Mouse (Mus musculus) MEL (cell line): ENCODE results near the gene Zfp612. TPM values are rescaled to one million over a fixed set of nuclear protein-coding genes. Genes with fewer than 3 reads are reported as not detected.

Experiments
- DNase-seq: peaks from one replicate; pipeline ENCODE4 v3.0.0; 2011; ENCODE audit warnings: low read depth, low spot score
- H3K27ac ChIP-seq: 2 replicates; pipeline ENCODE4 v1.5.1; 2012; ENCODE audit warnings: low read depth, mild to moderate bottlenecking, control low read depth, low read length, moderate library complexity; ENCODE audit not compliant: control insufficient read depth
- H3K27me3 ChIP-seq, 2 experiments: fragments of 150-350 bp in 1 of 2; sonication (generic) in 1 of 2; 2 replicates each; pipeline ENCODE4 v1.6.1; 2012; ENCODE audit warnings: low read length in 2 of 2, mild to moderate bottlenecking in 2 of 2, improper control_type of control experiment in 1 of 2, moderate library complexity in 1 of 2; ENCODE audit not compliant: insufficient read depth in 2 of 2, control insufficient read depth in 1 of 2
- H3K36me3 ChIP-seq, 2 experiments: 2 replicates each; pipeline ENCODE4 v1.6.1; 2012 to 2014; ENCODE audit warnings: low read length in 2 of 2, improper control_type of control experiment in 1 of 2, inconsistent platforms in 1 of 2, mild to moderate bottlenecking in 1 of 2; ENCODE audit not compliant: insufficient read depth in 2 of 2, control insufficient read depth in 1 of 2
- H3K4me1 ChIP-seq, 2 experiments: fragments of 150-350 bp in 1 of 2; sonication (generic) in 1 of 2; 2 replicates each; pipeline ENCODE4 v1.6.1; 2012; ENCODE audit warnings: low read length in 2 of 2, improper control_type of control experiment in 1 of 2, mild to moderate bottlenecking in 1 of 2; ENCODE audit not compliant: insufficient read depth in 2 of 2, control insufficient read depth in 1 of 2
- H3K4me3 ChIP-seq, 2 experiments: fragments of 150-350 bp in 1 of 2; sonication (generic) in 1 of 2; 2 replicates each; pipeline ENCODE4 v1.5.1; 2012; ENCODE audit warnings: low read depth in 2 of 2, low read length in 2 of 2, mild to moderate bottlenecking in 2 of 2, moderate library complexity in 2 of 2, control low read depth in 1 of 2, improper control_type of control experiment in 1 of 2; ENCODE audit not compliant: control insufficient read depth in 1 of 2, insufficient read depth in 1 of 2
- H3K79me2 ChIP-seq: 2 replicates; pipeline ENCODE4 v1.6.1; 2012; ENCODE audit warnings: mild to moderate bottlenecking, low read length, moderate library complexity; ENCODE audit not compliant: control insufficient read depth, poor library complexity, insufficient read depth
- H3K9ac ChIP-seq: 2 replicates; pipeline ENCODE4 v1.6.1; 2012; ENCODE audit warnings: low read depth, mild to moderate bottlenecking, control low read depth, low read length, moderate library complexity; ENCODE audit not compliant: control insufficient read depth, poor library complexity, severe bottlenecking
- H3K9me3 ChIP-seq: fragments of 150-350 bp; sonication (generic); replicated peaks from 2 replicates; pipeline ENCODE4 v1.6.1; 2012; ENCODE audit warnings: mild to moderate bottlenecking, low read length, improper control_type of control experiment, moderate library complexity; ENCODE audit not compliant: insufficient read depth
- CHD2 ChIP-seq: IDR thresholded peaks from 2 replicates; pipeline ENCODE4 v1.6.1; 2011; ENCODE audit warnings: low read length, improper control_type of control experiment
- CTCF ChIP-seq, 3 experiments: IDR thresholded peaks in 2 of 3; conservative IDR thresholded peaks in 1 of 3; 2 replicates each; pipeline ENCODE4 v1.5.1; 2011 to 2012; ENCODE audit warnings: low read length in 3 of 3, low read depth in 2 of 3, mild to moderate bottlenecking in 2 of 3, improper control_type of control experiment in 1 of 3, inconsistent platforms in 1 of 3, mixed read lengths in 1 of 3, moderate library complexity in 1 of 3; ENCODE audit not compliant: control insufficient read depth in 1 of 3, insufficient read depth in 1 of 3, poor library complexity in 1 of 3, severe bottlenecking in 1 of 3
- ELF1 ChIP-seq: IDR thresholded peaks from 2 replicates; pipeline ENCODE4 v1.6.1; 2014; ENCODE audit warnings: low read depth, mild to moderate bottlenecking, inconsistent platforms, low read length, improper control_type of control experiment, moderate library complexity
- EP300 ChIP-seq, 2 experiments: IDR thresholded peaks; 2 replicates each; pipeline ENCODE4 v1.6.1; 2011; ENCODE audit warnings: improper control_type of control experiment in 2 of 2, low read length in 2 of 2, low read depth in 1 of 2, mild to moderate bottlenecking in 1 of 2
- ETS1 ChIP-seq: IDR thresholded peaks from 2 replicates; pipeline ENCODE4 v1.6.1; 2012; ENCODE audit warnings: low read depth, mild to moderate bottlenecking, inconsistent platforms, low read length, improper control_type of control experiment, moderate library complexity
- GATA1 ChIP-seq: IDR thresholded peaks from 2 replicates; pipeline ENCODE4 v1.6.1; 2011; ENCODE audit warnings: low read depth, low read length, improper control_type of control experiment
- HCFC1 ChIP-seq: IDR thresholded peaks from 2 replicates; pipeline ENCODE4 v1.6.1; 2012; ENCODE audit warnings: low read depth, mild to moderate bottlenecking, inconsistent platforms, low read length, improper control_type of control experiment, moderate library complexity
- JUND ChIP-seq: IDR thresholded peaks from 2 replicates; pipeline ENCODE4 v1.6.1; 2011; ENCODE audit warnings: low read depth, mild to moderate bottlenecking, improper control_type of control experiment, low read length
- MAFK ChIP-seq: IDR thresholded peaks from 2 replicates; pipeline ENCODE4 v1.6.1; 2011; ENCODE audit warnings: low read depth, mild to moderate bottlenecking, low read length, improper control_type of control experiment, borderline replicate concordance
- MEF2A ChIP-seq: IDR thresholded peaks from 2 replicates; pipeline ENCODE4 v1.6.1; 2014; ENCODE audit warnings: low read depth, mild to moderate bottlenecking, inconsistent platforms, low read length, improper control_type of control experiment; ENCODE audit not compliant: poor library complexity, insufficient replicate concordance, severe bottlenecking; ENCODE audit errors: extremely low read depth
- MYB ChIP-seq: IDR thresholded peaks from 2 replicates; pipeline ENCODE4 v1.6.1; 2011; ENCODE audit warnings: mild to moderate bottlenecking, low read depth, low read length, improper control_type of control experiment
- MYC ChIP-seq: IDR thresholded peaks from 2 replicates; pipeline ENCODE4 v1.6.1; 2011; ENCODE audit warnings: low read depth, mild to moderate bottlenecking, low read length, improper control_type of control experiment, moderate library complexity
- NRF1 ChIP-seq: IDR thresholded peaks from 2 replicates; pipeline ENCODE4 v1.6.1; 2014; ENCODE audit warnings: low read depth, mild to moderate bottlenecking, inconsistent platforms, low read length, improper control_type of control experiment, moderate library complexity; ENCODE audit not compliant: poor library complexity, insufficient read depth, severe bottlenecking
- POLR2A ChIP-seq, 2 experiments: IDR thresholded peaks; 2 replicates each; pipeline ENCODE4 v1.6.1; 2011 to 2012; ENCODE audit warnings: low read length in 2 of 2, mild to moderate bottlenecking in 2 of 2, control low read depth in 1 of 2, improper control_type of control experiment in 1 of 2, low read depth in 1 of 2, moderate library complexity in 1 of 2; ENCODE audit not compliant: control insufficient read depth in 1 of 2, insufficient read depth in 1 of 2, poor library complexity in 1 of 2
- POLR2AphosphoS2 ChIP-seq: IDR thresholded peaks from 2 replicates; pipeline ENCODE4 v1.6.1; 2011; ENCODE audit warnings: low read length, improper control_type of control experiment
- POLR2AphosphoS5 ChIP-seq: IDR thresholded peaks from 2 replicates; pipeline ENCODE4 v1.6.1; 2012; ENCODE audit warnings: low read depth, borderline replicate concordance, mild to moderate bottlenecking, inconsistent platforms, low read length, moderate library complexity, mixed read lengths
- RAD21 ChIP-seq: IDR thresholded peaks from 2 replicates; pipeline ENCODE4 v1.6.1; 2011; ENCODE audit warnings: mild to moderate bottlenecking, low read depth, low read length, improper control_type of control experiment
- SIN3A ChIP-seq: IDR thresholded peaks from 2 replicates; pipeline ENCODE4 v1.6.1; 2012; ENCODE audit warnings: low read length, improper control_type of control experiment, inconsistent platforms
- SMC3 ChIP-seq: IDR thresholded peaks from 2 replicates; pipeline ENCODE4 v1.6.1; 2011; ENCODE audit warnings: low read depth, low read length, improper control_type of control experiment
- UBTF ChIP-seq: IDR thresholded peaks from 2 replicates; pipeline ENCODE4 v1.6.1; 2012; ENCODE audit warnings: low read depth, mild to moderate bottlenecking, inconsistent platforms, low read length, improper control_type of control experiment, moderate library complexity, borderline replicate concordance; ENCODE audit not compliant: insufficient read depth
- USF1 ChIP-seq: IDR thresholded peaks from 2 replicates; pipeline ENCODE4 v1.6.1; 2014; ENCODE audit warnings: low read depth, mild to moderate bottlenecking, inconsistent platforms, low read length, improper control_type of control experiment, moderate library complexity
- USF2 ChIP-seq, 2 experiments: IDR thresholded peaks; 2 replicates each; pipeline ENCODE4 v1.6.1; 2011 to 2012; ENCODE audit warnings: improper control_type of control experiment in 2 of 2, low read length in 2 of 2, borderline replicate concordance in 1 of 2, inconsistent platforms in 1 of 2, low read depth in 1 of 2, mild to moderate bottlenecking in 1 of 2; ENCODE audit not compliant: insufficient read depth in 1 of 2
- ZC3H11A ChIP-seq: IDR thresholded peaks from 2 replicates; pipeline ENCODE4 v1.6.1; 2012; ENCODE audit warnings: low read depth, mild to moderate bottlenecking, inconsistent platforms, low read length, improper control_type of control experiment
- ZKSCAN1 ChIP-seq: IDR thresholded peaks from 2 replicates; pipeline ENCODE4 v1.6.1; 2012; ENCODE audit warnings: low read depth, mild to moderate bottlenecking, inconsistent platforms, low read length, improper control_type of control experiment, moderate library complexity
- polyA plus RNA-seq, 2 experiments: library from polyadenylated mRNA; stranded (reverse) in 1 of 2; unstranded in 1 of 2; fragments of >175 nt in 1 of 2; fragments of >200 nt in 1 of 2; gene quantifications; 2 replicates each; pipeline versions ENCODE4 v1.2.1 to v1.2.4; 2012; ENCODE audit warnings: low replicate concordance in 2 of 2, low read depth in 1 of 2; ENCODE audit not compliant: insufficient read length in 2 of 2, insufficient read depth in 1 of 2, missing spikeins in 1 of 2
- total RNA-seq: library from RNA; depleted of rRNA; stranded (reverse); fragments of 300-350 nt; gene quantifications from 2 replicates; pipeline ENCODE4 v1.2.3, GENCODE M21; 2012

Gene Zfp612
- total and polyA plus RNA-seq, 3 experiments = not detected

- TF ChIP-seq ELF1 (no peak), POLR2AphosphoS5 (no peak), GATA1 (no peak), POLR2A (IDR thresholded peaks at IDR 0.05; ENCODE audit: control insufficient read depth in 1 of 2, insufficient read depth in 1 of 2, low read depth in 1 of 2, low read length in 2 of 2, poor library complexity in 1 of 2) (no peak), CTCF (IDR thresholded peaks at IDR 0.05 in 2 of 3, conservative IDR thresholded peaks at IDR 0.05 in 1 of 3; ENCODE audit: control insufficient read depth in 1 of 3, insufficient read depth in 1 of 3, low read depth in 2 of 3, low read length in 3 of 3, poor library complexity in 1 of 3, severe bottlenecking in 1 of 3) (no peak), POLR2AphosphoS2 (no peak), MYB (no peak), NRF1 (no peak), SMC3 (no peak)
- Histone ChIP-seq H3K27me3 (no peaks in the 10 kb centered on the region), H3K9me3 (no peaks in the 10 kb centered on the region), H3K27ac (no peak overlapping the region), H3K4me3 (no peak overlapping the region), H3K79me2 (no peaks in the 10 kb centered on the region), H3K9ac (no peak overlapping the region), H3K4me1 (no peaks in the 10 kb centered on the region), H3K36me3 (no peaks in the 10 kb centered on the region)
- DNase-seq = no peak
Observed at GRCm38 (mm10) chr8:110034331-110034730, 45.2 kb upstream of the Zfp612 start.

- TF ChIP-seq GATA1 = no peak
- TF ChIP-seq CHD2 = no peak
- TF ChIP-seq ETS1 = no peak
- no peak for TF ChIP-seq UBTF
- no peak for TF ChIP-seq MYC
- no peak for TF ChIP-seq JUND
- TF ChIP-seq ZC3H11A = no peak
- no peak for TF ChIP-seq ZKSCAN1
- TF ChIP-seq HCFC1 = no peak
- no peak for TF ChIP-seq MAFK
- TF ChIP-seq SIN3A = no peak
- TF ChIP-seq MEF2A = no peak
- TF ChIP-seq EP300 (IDR thresholded peaks at IDR 0.05; ENCODE audit: low read depth in 1 of 2, low read length in 2 of 2) = no peak
- no peak for TF ChIP-seq RAD21
- no peak for TF ChIP-seq USF2 (IDR thresholded peaks at IDR 0.05; ENCODE audit: borderline replicate concordance in 1 of 2, insufficient read depth in 1 of 2, low read depth in 1 of 2, low read length in 2 of 2)
- no peak for TF ChIP-seq USF1
- H3K9me3 ChIP-seq = no peaks in the 10 kb centered on the region
Observed at GRCm38 (mm10) chr8:110036156-110036555, 43.4 kb upstream of the Zfp612 start.

More at GRCm38 (mm10) chr8:110036156-110036555, 43.4 kb upstream of the Zfp612 start:
- Histone ChIP-seq H3K36me3 (no peaks in the 10 kb centered on the region), H3K9ac (no peak overlapping the region), H3K4me3 (no peak overlapping the region), H3K79me2 (no peaks in the 10 kb centered on the region), H3K4me1 (no peaks in the 10 kb centered on the region), H3K27ac (no peak overlapping the region), H3K27me3 (no peaks in the 10 kb centered on the region)
- DNase-seq = no peak
